Mouse (Mus musculus) heart, postnatal 36 days (tissue): Measurements from ENCODE around the gene Aass. TPM values are rescaled to one million over a fixed set of nuclear protein-coding genes. Genes with fewer than 3 reads are reported as not detected.
"Not testable (repeated sequence)": the region's sequence is repeated elsewhere in the genome, so short reads cannot be mapped to it uniquely, and the experiment has no call there.

ENCODE experiments used
- DNase-seq, 2 experiments: peaks; one replicate each; pipeline ENCODE4 v3.0.0; 2021 to 2022
- intact Hi-C: fragments of 180-260 bp; cut with DNase I; formaldehyde crosslinking; loops from one replicate; pipeline ENCODE4 v1.15.1; 2025
- total RNA-seq, 2 experiments: library from RNA; stranded (reverse); gene quantifications; 2 replicates each; pipeline ENCODE4 v1.2.3; 2021

Gene Aass
- total RNA-seq: under 1 TPM; 0.16 to 0.25 TPM

DNA sequence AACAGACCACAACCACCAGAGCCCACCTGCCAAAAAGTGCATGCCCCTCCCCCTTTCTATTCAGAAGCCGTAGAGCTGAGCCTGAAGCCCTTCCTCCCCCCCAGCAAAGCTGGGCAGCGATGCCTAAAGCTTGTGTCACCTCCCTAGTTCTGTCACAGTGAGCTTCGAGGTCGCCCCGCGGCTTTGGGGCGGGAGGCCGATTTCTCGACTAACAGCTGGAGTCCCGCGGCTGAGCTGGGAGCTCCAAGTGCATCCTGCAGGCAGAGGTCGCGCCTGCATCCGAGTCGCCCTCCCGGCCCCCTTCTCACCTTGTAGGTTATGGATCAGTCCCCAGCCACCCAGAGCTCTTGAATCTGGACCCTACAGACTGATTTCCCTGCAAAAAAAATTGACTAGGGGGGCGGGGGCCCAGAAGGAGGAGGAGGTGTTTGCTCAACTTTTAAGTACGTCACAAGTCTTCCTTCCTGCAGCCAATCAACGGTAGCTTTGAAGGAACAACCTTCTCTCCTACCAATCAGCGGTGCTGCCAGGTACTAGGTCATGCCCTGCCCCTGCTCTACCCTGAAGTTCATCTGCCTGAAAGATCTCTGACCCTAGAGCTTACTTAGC is at the start of gene Aass:
Gene Aass, minus strand, starts transcription at position 414 of the 609 bp plus-strand sequence.
- intact Hi-C loops: no loop called here

DNA sequence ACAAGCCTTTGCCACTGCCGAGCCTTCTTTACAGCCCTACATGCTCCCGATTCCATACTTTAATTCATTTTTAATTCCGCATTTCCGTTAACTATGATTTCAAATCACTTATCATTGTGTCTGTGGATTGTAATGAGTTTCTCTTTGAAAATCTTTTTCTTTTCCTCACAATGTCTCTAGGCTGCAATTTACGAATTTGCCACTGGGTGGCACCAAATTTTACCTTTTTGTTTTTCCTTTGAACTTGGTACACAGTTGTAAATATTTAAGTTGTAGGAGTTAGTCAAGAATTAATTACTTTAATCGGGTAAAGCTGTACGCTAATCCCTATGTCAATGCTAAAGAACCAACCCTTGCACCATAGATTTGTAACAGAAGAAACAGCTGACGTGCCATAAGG is 47.3 kb upstream of the Aass start:
- intact Hi-C loops: loop anchor here (10.0 kb wide), 1 partner anchor 275 kb away; no protein-coding TSS in a partner anchor
- peak; percentile 7 to 23 for DNase-seq

More for the DNA sequence above, at the start of gene Aass:
- DNase-seq: peak; percentile 6 to 13

DNA sequence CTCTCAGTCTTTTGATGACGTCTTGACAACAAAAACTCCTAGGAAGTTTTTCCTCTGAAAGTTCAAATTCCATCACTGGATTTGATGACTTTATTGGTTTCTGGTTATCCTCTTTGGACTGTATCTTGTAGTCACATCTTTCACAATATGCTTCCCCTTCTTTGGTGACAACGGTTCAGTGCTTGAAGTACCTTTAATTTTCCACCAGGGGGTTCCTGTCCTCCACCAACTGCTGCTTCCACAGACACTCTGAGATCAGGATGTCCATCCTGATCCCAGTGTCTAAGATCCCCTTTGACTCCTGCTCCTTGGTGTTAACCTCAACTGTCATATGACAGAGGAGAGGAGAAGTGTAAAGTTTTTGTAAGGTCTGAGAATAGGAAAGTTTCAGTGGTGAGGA is 31.0 kb upstream of the Aass start:
- not testable (repeated sequence) for DNase-seq

DNA sequence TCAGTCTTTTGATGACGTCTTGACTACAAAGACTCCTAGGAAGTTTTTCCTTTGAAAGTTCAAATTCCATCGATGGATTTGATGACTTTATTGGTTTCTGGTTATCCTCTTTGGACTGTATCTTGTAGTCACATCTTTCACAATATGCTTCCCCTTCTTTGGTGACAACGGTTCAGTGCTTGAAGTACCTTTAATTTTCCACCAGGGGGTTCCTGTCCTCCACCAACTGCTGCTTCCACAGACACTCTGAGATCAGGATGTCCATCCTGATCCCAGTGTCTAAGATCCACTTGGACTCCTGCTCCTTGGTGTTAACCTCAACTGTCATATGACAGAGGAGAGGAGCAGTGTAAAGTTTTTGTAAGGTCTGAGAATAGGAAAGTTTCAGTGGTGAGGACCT is 23.6 kb upstream of the Aass start:
- DNase-seq, intact Hi-C loops: not testable (repeated sequence)

More for the DNA sequence above, 31.0 kb upstream of the Aass start:
- intact Hi-C loops: not testable (repeated sequence)

DNA sequence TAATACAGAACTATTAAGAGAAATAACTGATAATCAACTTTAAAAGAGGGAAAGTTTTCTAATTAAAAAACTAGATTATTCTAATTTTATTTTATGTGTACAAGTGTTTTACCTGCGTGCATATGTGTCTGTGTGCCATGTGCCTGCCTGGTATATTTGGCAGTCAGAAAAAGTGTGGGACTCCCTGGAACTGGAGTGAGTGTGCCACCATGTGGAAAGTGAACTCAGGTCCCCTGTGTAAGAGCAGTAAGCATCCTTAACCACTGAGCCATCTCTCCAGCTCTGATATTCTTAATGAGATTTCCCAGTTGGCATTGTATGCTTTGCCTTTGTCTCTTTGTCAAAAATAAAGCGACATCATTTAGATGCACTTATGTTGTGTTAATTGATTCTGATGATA is 20.3 kb upstream of the Aass start:
- intact Hi-C loops: no loop called here
- DNase-seq: no peak

DNA sequence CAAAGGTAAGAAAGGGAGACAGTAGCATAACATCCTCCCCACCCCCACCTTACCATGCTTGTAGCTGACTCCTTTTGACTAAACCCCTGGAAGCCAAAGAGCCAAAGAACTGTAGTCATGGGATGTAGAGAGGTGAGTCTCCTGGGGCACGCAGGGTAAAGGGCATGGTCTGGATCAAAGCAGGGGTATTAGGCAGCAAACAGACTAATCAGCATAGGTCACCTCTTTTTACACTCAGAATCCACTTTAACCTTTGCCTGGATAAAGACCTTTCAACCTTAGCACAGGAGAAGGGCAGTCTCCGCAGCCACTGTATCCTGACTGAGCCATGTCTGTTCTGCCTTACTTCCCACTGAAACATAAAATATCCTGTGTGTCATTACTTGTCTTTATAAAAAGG is 14.4 kb upstream of the Aass start:
- intact Hi-C loops: no loop called here
- DNase-seq: no peak

DNA sequence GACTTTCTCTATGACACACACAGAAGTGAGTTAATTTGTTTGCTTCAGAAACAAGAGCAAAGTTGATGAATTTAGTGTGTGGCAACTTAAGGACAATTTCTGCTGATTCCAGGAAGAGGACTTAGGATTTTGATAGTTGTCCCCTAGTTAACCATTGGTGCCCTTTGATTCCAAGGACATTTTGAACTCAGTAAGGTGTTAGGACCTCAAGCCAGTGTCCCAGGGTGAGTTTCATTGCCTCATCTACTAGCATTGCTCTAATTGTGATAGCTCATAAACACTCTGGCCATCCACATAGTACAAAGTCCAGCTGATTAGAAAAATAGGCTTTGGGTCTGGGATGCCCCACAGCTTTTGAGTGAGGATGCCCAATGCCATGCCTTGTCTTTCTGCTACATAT is 11.2 kb upstream of the Aass start:
- no peak for DNase-seq
- intact Hi-C loops: no loop called here

DNA sequence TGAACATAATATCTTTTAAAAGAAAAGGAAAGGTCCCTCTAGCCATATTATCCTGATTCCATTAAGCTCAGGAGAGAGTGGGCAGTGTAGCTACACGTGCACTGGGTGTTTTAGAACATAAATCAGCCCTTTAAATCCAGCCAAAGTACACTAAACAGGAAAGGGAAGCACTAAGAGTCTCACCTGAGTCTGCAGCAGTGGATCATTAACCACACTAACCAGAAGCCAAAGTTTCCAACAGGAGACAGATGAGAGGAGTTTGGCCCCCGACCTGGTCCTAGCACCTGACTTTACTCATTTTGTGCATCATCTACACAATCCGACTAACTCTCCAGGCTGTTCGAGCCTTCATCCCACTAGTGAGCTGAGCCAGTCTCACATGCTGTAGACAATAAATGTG is 1.8 kb downstream of the Aass start:
- intact Hi-C loops: no loop called here
- DNase-seq: no peak

DNA sequence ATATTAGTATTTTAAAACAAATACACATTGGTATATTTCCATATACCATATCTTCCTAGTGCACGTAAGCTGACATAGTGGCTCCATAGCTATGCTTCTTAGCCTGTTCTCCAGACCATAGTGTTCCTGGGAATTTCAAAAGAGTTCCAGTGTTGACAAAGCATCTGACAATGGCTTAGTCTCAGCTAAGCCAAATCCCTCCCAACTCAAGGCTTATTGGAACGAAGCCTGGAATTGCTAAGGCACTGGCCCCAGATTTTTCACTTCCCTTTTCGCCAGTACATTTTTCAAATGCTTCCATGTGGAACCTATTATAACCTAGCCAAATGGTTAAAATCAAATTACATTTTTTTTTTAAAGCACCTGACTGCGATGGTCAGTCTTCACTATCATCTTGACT is 3.6 kb downstream of the Aass start:
- intact Hi-C loops: no loop called here
- peak; percentile 9 to 10 for DNase-seq

DNA sequence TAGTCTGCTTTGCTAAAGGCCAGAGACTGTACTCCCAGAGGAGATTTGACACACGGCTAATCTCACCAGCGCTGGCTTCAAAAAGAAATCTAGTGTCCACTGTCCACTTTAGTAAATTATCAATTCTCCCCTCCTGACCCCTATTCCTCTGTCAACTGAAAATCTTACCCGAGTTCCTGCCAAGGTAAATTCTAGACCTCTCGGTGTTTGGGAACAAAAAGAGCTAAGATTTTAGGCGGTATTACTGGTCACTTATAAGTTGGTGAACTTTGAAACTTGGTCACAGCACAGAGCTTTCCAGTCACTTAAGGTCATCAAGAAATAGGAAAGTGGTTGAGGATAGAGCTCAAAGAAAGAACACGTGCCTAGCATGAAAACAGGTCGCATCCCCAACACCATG is 6.1 kb downstream of the Aass start:
- DNase-seq: no peak
- intact Hi-C loops: no loop called here

DNA sequence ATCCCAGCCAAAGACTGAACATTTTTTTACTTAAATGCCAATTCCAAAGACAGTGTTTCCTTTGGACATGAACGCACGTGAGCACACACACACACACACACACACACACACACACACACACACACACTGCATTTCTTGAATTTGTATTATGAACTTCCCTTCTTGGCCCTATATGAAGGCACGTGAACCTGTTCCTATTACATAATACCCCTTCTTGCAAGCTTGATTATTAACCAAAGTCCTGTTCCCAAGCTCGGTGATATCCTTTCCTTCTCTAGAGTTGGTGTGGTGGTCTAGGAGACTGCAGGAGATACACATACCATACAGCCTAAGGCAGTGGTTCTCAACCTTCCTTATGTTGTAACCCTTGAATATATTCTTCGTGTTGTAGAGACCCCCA is 7.0 kb downstream of the Aass start:
- intact Hi-C loops: no loop called here
- no peak for DNase-seq

DNA sequence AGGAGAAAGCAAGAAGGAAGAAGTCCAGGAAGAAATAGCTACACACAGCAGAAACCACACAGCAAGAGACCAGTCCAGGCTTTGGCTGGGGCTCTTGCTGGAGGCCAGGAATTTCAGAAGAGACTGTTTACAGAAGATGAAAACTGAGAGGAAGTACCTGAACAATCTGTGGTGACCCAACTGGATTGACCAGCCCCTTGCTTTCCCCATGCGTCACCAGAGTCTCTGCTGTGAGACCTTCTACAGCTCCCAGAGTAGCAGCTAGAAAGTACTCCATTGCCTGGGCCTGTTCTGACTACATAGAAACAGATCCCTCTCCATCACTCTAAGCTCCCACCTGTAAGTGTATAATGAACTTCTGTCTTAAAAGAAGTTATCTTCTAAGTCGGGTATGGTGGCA is 8.0 kb downstream of the Aass start:
- intact Hi-C loops: loop anchor here (5.0 kb wide), 1 partner anchor 123 kb away; no protein-coding TSS in a partner anchor
- DNase-seq: no peak

DNA sequence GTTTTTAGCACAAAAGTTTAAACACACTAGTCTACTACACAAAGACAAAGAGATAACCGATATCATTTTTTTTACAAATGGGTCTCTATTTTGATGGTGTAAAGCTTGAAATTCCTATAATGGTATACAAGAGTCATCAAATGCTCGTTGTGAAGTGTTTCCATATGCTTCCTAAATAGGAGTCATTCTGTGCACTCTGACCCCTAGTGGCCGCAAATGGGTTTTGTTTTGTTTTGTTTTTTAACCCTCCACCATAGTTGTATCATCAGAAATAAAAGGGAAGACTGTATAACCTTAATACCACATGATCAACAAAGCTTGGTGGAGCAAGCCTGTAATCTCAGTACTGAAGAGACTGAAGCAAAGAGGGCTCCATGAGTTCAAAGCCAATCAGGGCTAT is 9.9 kb downstream of the Aass start:
- no peak for DNase-seq
- intact Hi-C loops: loop anchor here (5.0 kb wide), 1 partner anchor 121 kb away; no protein-coding TSS in a partner anchor

DNA sequence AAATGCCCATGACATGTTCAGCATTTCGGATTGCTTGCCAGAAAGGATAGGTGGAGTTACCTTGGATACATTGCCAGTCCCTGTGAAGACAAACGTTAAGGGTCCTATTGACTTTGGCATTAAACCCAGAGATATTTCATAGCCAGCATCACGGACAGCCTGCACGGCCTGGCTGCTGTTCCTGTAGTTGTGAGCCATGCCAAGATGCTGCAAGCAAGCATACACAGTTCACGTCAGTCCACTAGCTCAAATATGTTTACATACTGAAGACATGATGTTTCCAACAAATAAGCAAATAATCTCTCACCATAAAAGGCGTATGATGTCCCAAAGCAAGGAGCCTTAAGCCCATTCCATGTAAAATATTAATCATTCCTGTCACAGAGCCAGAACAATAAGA is 18.0 kb downstream of the Aass start:
- no peak for DNase-seq
- intact Hi-C loops: no loop called here

DNA sequence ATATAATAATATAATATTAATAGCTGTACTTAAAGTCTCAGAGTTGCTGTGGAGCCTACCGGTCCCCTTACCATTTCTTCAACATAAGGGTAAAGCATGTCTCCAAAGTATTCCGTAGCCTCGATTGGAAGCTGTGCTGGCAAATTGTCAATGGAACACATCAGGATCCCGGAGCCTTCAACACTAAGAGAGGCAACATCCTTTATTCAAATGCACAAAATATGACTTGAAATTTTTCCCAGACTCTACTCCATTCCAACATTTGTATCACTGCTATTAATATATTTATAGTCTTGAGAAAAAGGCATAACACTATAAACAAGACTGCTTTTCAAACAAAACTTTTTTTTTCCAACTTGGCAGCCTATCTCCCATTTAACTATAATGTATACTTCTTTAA is 25.7 kb downstream of the Aass start:
- intact Hi-C loops: no loop called here
- DNase-seq: no peak

DNA sequence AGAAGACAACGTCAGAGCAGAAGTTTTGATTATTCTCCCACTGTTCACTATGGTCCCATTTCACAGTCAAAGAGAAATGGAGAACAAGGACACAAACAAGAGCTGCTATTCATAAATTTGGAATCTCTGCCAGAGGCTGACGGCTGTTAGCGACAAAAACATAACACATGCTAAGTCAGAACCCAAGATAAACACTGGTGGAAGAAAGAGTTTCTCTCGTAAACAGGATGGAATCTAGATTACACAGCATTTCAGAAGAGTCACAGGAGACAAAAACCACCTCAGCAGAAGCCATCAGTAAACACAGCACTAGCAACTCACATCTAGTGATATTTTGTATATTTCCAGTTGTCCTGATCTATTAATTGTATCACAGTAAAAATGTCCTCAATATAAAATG is 26.4 kb downstream of the Aass start:
- intact Hi-C loops: no loop called here
- no peak for DNase-seq

DNA sequence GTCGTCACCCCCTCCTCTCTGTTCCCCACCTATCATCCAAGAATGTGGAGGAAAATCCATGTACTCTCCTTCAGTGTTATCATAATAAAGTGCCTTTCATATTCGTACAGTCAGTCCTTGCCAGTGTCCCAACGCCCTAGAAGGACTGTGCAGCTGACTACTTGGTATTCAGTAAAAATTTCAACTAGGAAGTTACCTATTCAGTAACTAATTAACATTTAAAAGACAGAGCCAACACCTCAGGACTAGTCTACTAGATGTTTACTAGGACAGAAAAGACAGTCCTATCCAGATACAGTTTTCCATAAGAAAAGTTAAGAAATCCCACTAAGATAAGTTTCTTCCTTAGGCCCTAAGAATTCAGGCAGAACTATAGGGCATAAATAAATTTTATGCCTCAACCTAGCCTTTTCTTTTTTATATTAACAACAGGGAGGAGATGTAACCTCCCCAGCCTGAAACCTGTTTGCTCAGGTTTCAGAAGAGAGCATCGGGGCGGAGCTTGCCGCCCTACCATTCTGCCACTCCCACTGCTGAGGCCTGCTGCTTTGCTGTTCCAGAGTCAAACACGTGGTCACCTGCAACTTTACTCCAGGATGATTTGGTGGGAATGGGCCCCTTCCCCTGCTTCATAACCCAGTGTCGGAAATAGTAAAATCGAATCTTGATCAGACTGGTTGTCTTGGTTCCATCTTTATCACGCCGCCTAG is 42.3 kb downstream of the Aass start:
- intact Hi-C loops: not testable (repeated sequence)

DNA sequence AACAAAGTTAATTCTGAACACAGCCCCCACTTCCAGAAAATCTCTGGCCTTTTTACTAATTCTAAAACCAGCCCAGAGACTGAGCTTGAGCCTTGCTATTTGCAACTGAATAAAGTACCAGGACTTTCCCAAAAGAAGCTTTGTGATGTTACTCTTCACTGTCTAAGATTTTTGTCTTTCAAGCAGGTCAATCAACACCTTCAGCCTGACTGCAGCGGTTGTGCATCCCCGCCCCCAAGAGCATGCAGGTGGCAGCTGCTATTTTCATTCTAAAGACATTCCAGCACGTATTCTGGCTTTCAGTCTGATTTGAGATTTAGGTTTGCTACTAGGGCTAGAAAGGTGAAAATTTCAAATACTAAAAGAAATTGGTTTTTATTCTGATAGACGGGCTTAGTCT is 43.5 kb downstream of the Aass start:
- DNase-seq, intact Hi-C loops: not testable (repeated sequence)

More for the DNA sequence above, 42.3 kb downstream of the Aass start:
- DNase-seq: not testable (repeated sequence)

DNA sequence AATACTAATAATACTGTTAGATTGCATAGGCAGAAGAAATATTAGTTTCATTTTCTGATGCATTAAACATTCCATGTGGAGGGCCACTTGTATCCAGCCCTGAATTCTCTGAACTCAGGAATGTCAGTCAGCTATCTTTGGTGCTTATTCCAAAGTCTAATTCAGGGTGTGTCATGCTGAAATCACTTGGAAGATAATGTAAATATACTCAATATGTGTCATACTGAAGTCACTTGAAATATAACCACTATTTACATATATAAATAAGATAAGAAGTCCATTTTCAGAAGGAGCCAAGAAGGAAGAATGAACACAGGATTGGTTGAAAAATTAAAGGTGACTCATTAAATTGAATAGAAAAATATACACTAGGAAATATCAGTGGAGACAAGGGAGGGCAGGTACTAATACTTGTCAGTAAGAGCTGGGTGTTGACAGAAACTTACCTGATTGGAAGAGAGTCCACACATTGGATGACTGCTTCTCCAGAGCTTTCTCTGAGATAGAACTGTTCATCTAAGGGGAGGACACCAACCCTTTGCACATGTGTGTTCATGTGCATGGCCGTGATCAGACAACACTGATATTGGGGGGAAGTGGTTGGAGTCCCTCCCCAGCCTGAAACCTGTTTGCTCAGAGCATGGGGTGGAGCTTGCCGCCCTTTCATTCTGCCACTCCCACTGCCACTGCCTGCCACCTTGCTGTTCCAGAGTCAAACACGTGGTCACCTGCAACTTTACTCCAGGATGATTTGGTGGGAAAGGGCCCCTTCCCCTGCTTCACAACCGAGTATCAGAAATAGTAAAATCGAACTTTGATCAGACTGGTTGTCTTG is 48.0 kb downstream of the Aass start:
- no peak for DNase-seq
- intact Hi-C loops: no loop called here

DNA sequence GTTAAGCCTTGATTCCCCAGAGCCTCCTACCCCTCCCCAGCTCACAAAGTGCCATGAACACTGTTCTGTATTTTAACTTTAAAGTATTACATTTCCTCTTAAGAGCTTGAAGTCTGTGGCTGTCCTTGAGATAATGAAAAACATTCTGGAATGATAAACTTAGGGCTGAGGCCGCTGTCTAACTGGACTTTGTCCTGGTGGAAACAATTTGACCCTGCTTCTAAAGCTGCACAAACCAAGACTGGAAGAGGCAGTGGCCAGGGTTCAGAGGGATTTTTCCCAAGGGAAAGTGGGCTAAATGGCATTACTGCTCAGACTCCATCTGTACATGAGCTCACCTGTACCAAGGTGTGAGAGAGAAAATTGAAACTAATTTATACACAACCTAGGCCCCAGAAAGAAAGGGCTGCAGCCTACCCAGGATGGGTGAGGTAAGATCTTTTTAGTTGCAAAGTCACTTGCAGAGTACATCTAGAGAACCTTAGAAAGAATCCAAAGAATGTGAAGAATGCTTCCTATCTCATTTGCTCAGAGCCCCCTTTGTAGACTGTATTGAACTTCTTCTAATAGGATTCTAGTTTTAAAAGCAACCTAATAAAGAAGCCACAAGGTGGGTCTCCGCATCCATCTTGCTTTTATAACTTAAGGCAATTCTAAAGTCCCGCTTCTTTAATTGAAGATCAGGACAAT is 52.6 kb downstream of the Aass start:
- intact Hi-C loops: no loop called here

DNA sequence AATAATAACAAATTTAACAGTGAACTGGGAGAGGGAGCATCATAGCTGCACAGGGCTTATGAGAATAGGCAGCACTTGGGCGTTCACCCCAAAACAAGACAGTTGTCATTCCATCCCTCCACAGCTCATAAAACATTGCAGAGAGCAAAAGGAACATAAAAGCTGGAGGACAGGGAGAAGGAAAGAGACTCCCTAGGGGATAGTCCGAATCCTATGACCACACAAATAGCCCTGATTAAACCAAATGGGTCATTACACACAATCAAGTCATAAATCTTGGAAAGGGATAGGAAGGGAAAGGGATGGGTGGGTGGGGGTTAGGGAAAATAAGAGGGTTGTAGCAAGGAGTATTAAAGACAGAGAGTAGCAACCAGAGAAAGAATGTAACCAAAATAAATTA is 54.5 kb downstream of the Aass start:
- DNase-seq: no peak
- intact Hi-C loops: no loop called here

More for the DNA sequence above, 52.6 kb downstream of the Aass start:
- DNase-seq: no peak
